In the genomic region with DNA sequence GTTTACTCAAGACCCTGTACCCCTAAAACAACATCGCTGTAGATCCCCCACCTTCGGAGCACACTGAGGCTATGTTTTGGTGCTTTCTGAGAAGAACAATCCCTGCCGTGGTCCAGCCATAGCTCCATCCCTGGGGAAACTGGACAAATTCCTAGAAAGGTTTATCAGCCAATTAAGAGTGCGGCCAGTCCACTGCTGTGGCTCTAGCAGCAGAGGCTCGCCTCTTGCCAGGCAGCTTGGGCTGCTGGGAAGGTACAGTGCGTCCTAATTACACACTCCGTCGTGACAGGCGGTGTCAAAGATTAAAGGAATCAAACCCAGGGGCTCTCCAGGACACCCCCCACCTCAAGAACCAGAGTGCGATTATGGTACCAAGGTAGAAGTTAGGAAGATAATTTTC, we compare ENCODE assay signal across 15 mouse cellular contexts.
"Had no signal": no experiment of that assay in that cellular context is flagged by ENCODE, and none has a peak within 500 bp of the region (broad histone marks: within the 10 kb centered on the region; RNA-seq: fewer than 3 reads in every experiment).

No protein-coding gene starts in this region.

- H3K9ac ChIP-seq: liver, embryonic 15.5 days; neural tube, embryonic 13.5 days had no signal

- H3K4me3 ChIP-seq: left cerebral cortex, adult 2 months; limb, embryonic 10.5 days; liver, embryonic 15.5 days; midbrain, embryonic 10.5 days; neural tube, embryonic 13.5 days had no signal

- H3K27me3 ChIP-seq: liver, embryonic 15.5 days had no signal

- ATAC-seq: lung, postnatal 0 days; midbrain, embryonic 16.5 days had no signal

- H3K9me3 ChIP-seq: limb, embryonic 10.5 days; liver, embryonic 15.5 days; midbrain, embryonic 10.5 days; neural tube, embryonic 13.5 days had no signal

- H3K36me3 ChIP-seq: limb, embryonic 10.5 days; liver, embryonic 15.5 days; midbrain, embryonic 10.5 days; neural tube, embryonic 13.5 days had no signal

- H3K4me1 ChIP-seq: liver, embryonic 15.5 days had no signal

- DNase-seq: kidney, postnatal 14 days; lung, adult 2 months; lung, postnatal 36 days; retina, postnatal 1 day; right cerebral cortex, postnatal 4 days; spleen, adult 18-20 months; thymus, postnatal 4 days had no signal

- H3K27ac ChIP-seq: left cerebral cortex, adult 2 months; limb, embryonic 10.5 days; liver, embryonic 15.5 days; midbrain, embryonic 10.5 days; neural tube, embryonic 13.5 days had no signal

- H3K4me2 ChIP-seq: liver, embryonic 11.5 days; liver, embryonic 15.5 days; neural tube, embryonic 13.5 days had no signal
